Mouse (Mus musculus) erythroblast, embryonic 14.5 days (primary cell): Measurements from ENCODE around the gene Rad21l. TPM values are rescaled to one million over a fixed set of nuclear protein-coding genes. Genes with fewer than 3 reads are reported as not detected.

Experiments used
- H3K27me3 ChIP-seq: 2 replicates; pipeline ENCODE4 v1.6.1; 2012; ENCODE audit warnings: inconsistent platforms; ENCODE audit not compliant: control insufficient read depth
- H3K36me3 ChIP-seq: 2 replicates; pipeline ENCODE4 v1.6.1; 2012; ENCODE audit warnings: mild to moderate bottlenecking, inconsistent platforms; ENCODE audit not compliant: control insufficient read depth
- H3K4me1 ChIP-seq: 2 replicates; pipeline ENCODE4 v1.6.1; 2012; ENCODE audit warnings: inconsistent platforms; ENCODE audit not compliant: control insufficient read depth
- H3K4me3 ChIP-seq: replicated peaks from 2 replicates; pipeline ENCODE3; 2012; ENCODE audit warnings: moderate library complexity, mild to moderate bottlenecking, inconsistent platforms
- H3K9me3 ChIP-seq: 2 replicates; pipeline ENCODE4 v1.6.1; 2012; ENCODE audit warnings: low read length, inconsistent platforms, mixed read lengths; ENCODE audit not compliant: control insufficient read depth
- GATA1 ChIP-seq: IDR thresholded peaks from 2 replicates; pipeline ENCODE4 v1.6.1; 2012; ENCODE audit warnings: low read length, inconsistent platforms, mixed read lengths
- TAL1 ChIP-seq: IDR thresholded peaks from 3 replicates; pipeline ENCODE4 v1.6.1; 2012; ENCODE audit warnings: low read length, inconsistent platforms, mixed read lengths
- polyA plus RNA-seq: library from polyadenylated mRNA; stranded (reverse); fragments of >175 nt; gene quantifications from 2 replicates; pipeline ENCODE4 v1.2.3, GENCODE M21; 2012

The Rad21l gene
- polyA plus RNA-seq, 1 experiment, result not detected

GRCm38 (mm10) chr2:151682357-151682756, 14.0 kb upstream of the Rad21l start:
- Histone ChIP-seq H3K4me1 (no peaks in the 10 kb centered on the region), H3K27me3 (0 out of 2 replicates have a peak, but pooled peaks cover 3% of the 10 kb centered on the region), H3K9me3 (no peaks in the 10 kb centered on the region), H3K36me3 (no peaks in the 10 kb centered on the region), H3K4me3 (no peak overlapping the region)
- TF ChIP-seq GATA1, result no peak
- TF ChIP-seq TAL1, result no peak

DNA sequence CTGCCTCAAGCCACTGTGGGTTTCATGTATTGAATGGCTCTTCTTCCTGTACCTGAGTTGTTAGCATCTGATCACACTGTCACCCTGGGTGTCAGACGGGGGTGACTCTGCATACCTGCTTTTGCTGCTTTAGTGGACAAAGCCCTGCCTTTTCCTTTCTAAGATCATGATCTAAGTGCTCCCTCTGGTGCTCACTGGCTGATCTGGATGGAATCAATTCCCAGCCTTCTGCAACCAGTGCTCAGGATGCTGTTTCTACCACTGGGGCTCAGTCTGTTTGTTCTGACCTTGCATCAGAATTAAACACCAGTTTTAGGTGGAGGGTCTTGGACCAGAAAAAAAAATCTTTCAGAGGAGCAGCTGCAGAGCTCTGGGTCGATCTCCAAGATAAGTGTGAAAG, 7.9 kb upstream of the Rad21l start:
- Histone ChIP-seq H3K9me3 (no peaks in the 10 kb centered on the region), H3K4me1 (no peaks in the 10 kb centered on the region), H3K4me3 (no peak overlapping the region), H3K27me3 (0 out of 2 replicates have a peak, but pooled peaks cover 3% of the 10 kb centered on the region), H3K36me3 (no peaks in the 10 kb centered on the region)
- TF ChIP-seq TAL1, result no peak
- TF ChIP-seq GATA1, result no peak

- H3K4me3 ChIP-seq, result no peak overlapping the region
- TF ChIP-seq GATA1 (no peak), TAL1 (no peak)
- no peaks in the 10 kb centered on the region for H3K36me3 ChIP-seq
- H3K9me3 ChIP-seq, result peaks cover 9% of the 10 kb centered on the region
- peaks cover 8% of the 10 kb centered on the region for H3K4me1 ChIP-seq
- peaks cover 6% of the 10 kb centered on the region for H3K27me3 ChIP-seq
These were observed 2.6 kb upstream of the Rad21l start for GRCm38 (mm10) chr2:151670968-151671329.

DNA sequence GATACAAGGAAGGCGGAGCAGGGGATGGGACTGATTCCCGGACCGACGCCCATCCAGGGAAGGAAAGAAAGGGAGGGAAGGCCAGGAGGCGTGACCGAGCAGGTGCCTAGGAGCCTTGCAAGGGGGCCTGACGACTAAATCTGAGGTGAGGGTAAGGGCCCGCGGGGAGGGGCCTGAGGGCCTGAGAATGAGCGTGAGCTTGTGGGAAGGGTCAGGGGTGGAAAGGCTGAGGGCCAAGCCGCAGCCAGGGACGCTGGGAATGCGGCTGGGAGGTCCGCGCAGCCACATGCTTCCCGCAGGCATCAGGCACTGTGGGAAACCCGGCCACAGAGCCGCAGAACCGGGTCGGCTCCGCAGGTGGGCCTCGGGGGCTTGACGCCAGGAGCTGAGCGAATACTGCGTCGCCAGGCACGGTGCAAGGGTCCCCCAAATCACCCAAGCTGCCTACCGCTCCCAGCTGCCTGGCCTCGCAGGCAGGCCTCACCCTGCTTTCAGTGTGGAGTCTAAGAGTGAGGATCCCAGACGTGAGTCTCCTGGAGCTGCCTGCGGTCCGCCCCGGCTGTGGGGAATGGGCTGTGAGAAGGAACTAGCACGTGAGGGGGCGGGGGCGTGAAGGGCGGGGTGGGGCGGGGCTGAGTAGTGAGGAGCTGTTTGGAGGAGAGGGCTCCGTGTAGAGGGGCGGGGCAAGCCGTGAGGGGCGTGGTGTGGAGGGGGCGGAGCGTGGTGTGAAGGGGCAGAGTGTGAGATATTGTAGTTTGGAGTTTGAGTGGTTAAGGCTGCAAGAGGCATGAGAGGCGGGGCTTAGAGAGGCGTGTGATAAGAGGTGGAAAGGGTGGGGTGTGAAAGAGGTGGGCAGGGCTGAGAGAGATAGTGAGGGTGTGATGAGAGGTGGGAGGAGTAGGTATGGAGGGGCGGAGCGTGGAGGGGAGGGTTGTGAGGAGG, 2.0 kb upstream of the Rad21l start:
- peaks cover 9% of the 10 kb centered on the region for H3K9me3 ChIP-seq
- TF ChIP-seq GATA1, result no peak
- no peak for TF ChIP-seq TAL1
- peaks cover 6% of the 10 kb centered on the region for H3K27me3 ChIP-seq
- no peak overlapping the region for H3K4me3 ChIP-seq
- H3K36me3 ChIP-seq, result no peaks in the 10 kb centered on the region
- peaks cover 8% of the 10 kb centered on the region for H3K4me1 ChIP-seq

- Histone ChIP-seq H3K27me3 (no peaks in the 10 kb centered on the region), H3K4me1 (no peaks in the 10 kb centered on the region), H3K4me3 (no peak overlapping the region), H3K36me3 (no peaks in the 10 kb centered on the region), H3K9me3 (no peaks in the 10 kb centered on the region)
- no peak for TF ChIP-seq TAL1
These were observed 16.3 kb downstream of the Rad21l start for GRCm38 (mm10) chr2:151652053-151652452.

DNA sequence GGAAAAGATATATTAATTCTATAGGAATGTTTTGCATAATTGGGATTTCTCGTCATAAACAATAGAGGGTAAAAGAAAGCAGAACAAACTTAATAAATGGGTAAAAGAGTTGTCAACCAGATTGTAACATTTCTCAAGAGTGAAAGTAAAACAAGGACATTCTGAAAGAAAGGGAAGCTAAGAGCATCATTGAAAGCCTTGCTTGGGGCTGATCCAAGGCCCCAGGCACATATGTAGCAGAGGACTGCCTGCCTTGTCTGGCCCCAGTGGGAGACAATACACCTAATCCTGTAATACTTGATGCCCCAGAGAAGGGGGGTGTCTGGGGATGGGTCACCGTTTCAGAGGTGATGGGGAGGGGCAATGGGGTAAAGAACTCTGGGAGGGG, 32.3 kb downstream of the Rad21l start:
- no peaks in the 10 kb centered on the region for H3K9me3 ChIP-seq
- H3K4me1 ChIP-seq, result no peaks in the 10 kb centered on the region
- H3K36me3 ChIP-seq, result no peaks in the 10 kb centered on the region
- no peak overlapping the region for H3K4me3 ChIP-seq
- TF ChIP-seq GATA1 (no peak), TAL1 (no peak)
- peaks cover 33% of the 10 kb centered on the region for H3K27me3 ChIP-seq

GRCm38 (mm10) chr2:151635362-151636014, 32.8 kb downstream of the Rad21l start:
- Histone ChIP-seq H3K36me3 (no peaks in the 10 kb centered on the region), H3K9me3 (no peaks in the 10 kb centered on the region), H3K4me3 (no peak overlapping the region), H3K27me3 (peaks cover 38% of the 10 kb centered on the region), H3K4me1 (no peaks in the 10 kb centered on the region)
- TF ChIP-seq GATA1, result no peak
- no peak for TF ChIP-seq TAL1

DNA sequence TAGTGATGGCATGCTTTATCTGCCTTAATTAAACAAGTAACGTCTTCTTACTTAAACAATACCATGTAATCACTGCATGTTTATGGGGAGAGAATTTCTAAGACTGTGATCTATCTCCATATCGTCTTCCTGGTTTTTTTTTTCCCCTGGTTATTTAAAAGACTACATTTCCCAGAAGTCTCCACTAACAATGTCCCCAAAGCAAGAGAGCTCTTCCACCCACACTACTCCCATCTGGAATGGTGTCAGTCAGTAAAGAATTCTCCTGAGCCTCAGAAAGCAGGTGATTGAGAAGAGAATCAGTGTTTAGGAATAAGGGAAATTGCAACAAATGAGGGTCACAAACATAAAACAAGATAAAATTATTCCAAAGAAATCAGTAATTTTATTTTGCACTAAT, 33.4 kb downstream of the Rad21l start:
- H3K4me1 ChIP-seq, result no peaks in the 10 kb centered on the region
- H3K9me3 ChIP-seq, result no peaks in the 10 kb centered on the region
- H3K27me3 ChIP-seq, result peaks cover 42% of the 10 kb centered on the region
- TF ChIP-seq GATA1 (no peak), TAL1 (no peak)
- H3K4me3 ChIP-seq, result no peak overlapping the region
- H3K36me3 ChIP-seq, result no peaks in the 10 kb centered on the region

GRCm38 (mm10) chr2:151632982-151633381, 35.4 kb downstream of the Rad21l start:
- no peaks in the 10 kb centered on the region for H3K9me3 ChIP-seq
- H3K36me3 ChIP-seq, result no peaks in the 10 kb centered on the region
- H3K4me1 ChIP-seq, result no peaks in the 10 kb centered on the region
- no peak overlapping the region for H3K4me3 ChIP-seq
- peaks cover 50% of the 10 kb centered on the region for H3K27me3 ChIP-seq
- TF ChIP-seq TAL1, result no peak
- no peak for TF ChIP-seq GATA1
